Mouse (Mus musculus): ENCODE measurements around the gene Tmem125.

Tmem125 gene

GRCm38 (mm10) chr4:118543592-118544260 lies at the start of gene Tmem125:
Gene Tmem125, minus strand, starts transcription at chr4:118544044.
- peak; percentile 92 for DNase-seq

GRCm38 (mm10) chr4:118589733-118590130 lies 45.9 kb upstream of the Tmem125 start:
- no peak for DNase-seq

GRCm38 (mm10) chr4:118589053-118589732 lies 45.3 kb upstream of the Tmem125 start:
- DNase-seq = no peak

- DNase-seq = no peak
Measured at GRCm38 (mm10) chr4:118582629-118583028, 38.8 kb upstream of the Tmem125 start.

GRCm38 (mm10) chr4:118581508-118581907 lies 37.7 kb upstream of the Tmem125 start:
- no peak for DNase-seq

GRCm38 (mm10) chr4:118579313-118579712 lies 35.5 kb upstream of the Tmem125 start:
- DNase-seq = peak; percentile 14

- DNase-seq = peak; percentile 83
Measured at GRCm38 (mm10) chr4:118576097-118576496, 32.3 kb upstream of the Tmem125 start.

- DNase-seq = no peak
Measured at GRCm38 (mm10) chr4:118571441-118571840, 27.6 kb upstream of the Tmem125 start.

- DNase-seq = no peak
Measured at GRCm38 (mm10) chr4:118569320-118569719, 25.5 kb upstream of the Tmem125 start.

GRCm38 (mm10) chr4:118568709-118569108 lies 24.9 kb upstream of the Tmem125 start:
- DNase-seq = no peak

GRCm38 (mm10) chr4:118566161-118566676 lies 22.4 kb upstream of the Tmem125 start:
- DNase-seq = peak; percentile 67

- DNase-seq = no peak
Measured at GRCm38 (mm10) chr4:118564926-118565279, 21.1 kb upstream of the Tmem125 start.

- DNase-seq = no peak
Measured at GRCm38 (mm10) chr4:118564062-118564925, 20.4 kb upstream of the Tmem125 start.

GRCm38 (mm10) chr4:118553039-118553649 lies 9.3 kb upstream of the Tmem125 start:
- DNase-seq = no peak

- peak; percentile 55 for DNase-seq
Measured at GRCm38 (mm10) chr4:118548130-118548480, 4.3 kb upstream of the Tmem125 start.

- peak; percentile 58 for DNase-seq
Measured at GRCm38 (mm10) chr4:118547424-118548129, 3.7 kb upstream of the Tmem125 start.

GRCm38 (mm10) chr4:118544441-118545127 lies 740 bp upstream of the Tmem125 start:
- DNase-seq = no peak

GRCm38 (mm10) chr4:118543158-118543530 lies 700 bp downstream of the Tmem125 start:
- DNase-seq = peak; percentile 64

- DNase-seq = no peak
Measured at GRCm38 (mm10) chr4:118542510-118543157, 1.2 kb downstream of the Tmem125 start.

- no peak for DNase-seq
Measured at GRCm38 (mm10) chr4:118539904-118540303, 3.9 kb downstream of the Tmem125 start.

- DNase-seq = peak; percentile 62
Measured at GRCm38 (mm10) chr4:118537801-118538200, 6.0 kb downstream of the Tmem125 start.
